Mouse (Mus musculus): ENCODE results near the gene Hdhd3.

DNA sequence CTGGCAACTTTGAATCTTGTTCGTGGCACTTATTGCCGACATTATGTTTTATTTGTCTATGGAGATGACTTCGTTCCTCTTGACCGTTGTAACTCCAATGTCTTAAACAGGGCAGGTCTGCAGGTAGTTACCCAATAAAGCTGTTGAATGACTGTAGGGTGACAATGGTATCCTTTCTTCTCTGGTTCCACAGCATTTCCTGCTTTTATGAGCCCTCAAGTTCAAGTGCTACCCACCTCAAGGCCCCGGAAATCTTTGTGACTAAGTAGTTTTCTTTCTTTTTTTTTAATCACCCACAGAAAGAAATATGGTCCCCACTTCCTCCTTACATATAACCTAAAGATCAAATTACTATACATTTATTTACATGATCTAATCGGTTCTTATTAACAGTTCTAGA is 27.5 kb downstream of the Hdhd3 start:
- TF ChIP-seq CTCF (IDR thresholded peaks at IDR 0.05; ENCODE audit: control insufficient read depth, insufficient read depth, insufficient read length) (no peak), USF1 (IDR thresholded peaks at IDR 0.05; ENCODE audit: low read depth) (no peak), CEBPB (IDR thresholded peaks at IDR 0.05; ENCODE audit: low read depth) (no peak), MYOD1 (IDR thresholded peaks at IDR 0.05; ENCODE audit: control insufficient read depth, insufficient read length, low read depth) (no peak)
